Mouse (Mus musculus) neural tube, embryonic 15.5 days (tissue): ENCODE data around the gene Dgkb. TPM values are rescaled to one million over a fixed set of nuclear protein-coding genes. Genes with fewer than 3 reads are reported as not detected.

ENCODE experiments used
- ATAC-seq: fragments of 200-750 bp; cut with Nextera tagmentation; 2 replicates; pipeline ENCODE4 v1.8.0; 2017; ENCODE audit warnings: mild to moderate bottlenecking, moderate TSS enrichment, moderate library complexity; ENCODE audit not compliant: low FRiP score
- H3K27ac ChIP-seq: fragments of 300-500 bp; sonication (generic); replicated peaks from 2 replicates; pipeline ENCODE4 v1.5.1; 2015; ENCODE audit warnings: mild to moderate bottlenecking, inconsistent platforms
- H3K27me3 ChIP-seq: fragments of 300-500 bp; sonication (generic); replicated peaks from 2 replicates; pipeline ENCODE4 v1.6.1; 2015; ENCODE audit warnings: inconsistent platforms
- H3K36me3 ChIP-seq: fragments of 300-500 bp; sonication (generic); 2 replicates; pipeline ENCODE4 v1.6.1; 2015; ENCODE audit warnings: inconsistent platforms
- H3K4me1 ChIP-seq: fragments of 300-500 bp; sonication (generic); 2 replicates; pipeline ENCODE4 v1.6.1; 2015; ENCODE audit warnings: inconsistent platforms
- H3K4me2 ChIP-seq: fragments of 300-500 bp; sonication (generic); 2 replicates; pipeline ENCODE4 v1.6.1; 2015; ENCODE audit warnings: inconsistent platforms, mild to moderate bottlenecking, moderate library complexity
- H3K4me3 ChIP-seq: fragments of 300-500 bp; sonication (generic); replicated peaks from 2 replicates; pipeline ENCODE4 v1.5.1; 2015; ENCODE audit warnings: mild to moderate bottlenecking, inconsistent platforms
- H3K9ac ChIP-seq: fragments of 300-500 bp; sonication (generic); replicated peaks from 2 replicates; pipeline ENCODE4 v1.6.1; 2015; ENCODE audit warnings: mild to moderate bottlenecking, inconsistent platforms
- H3K9me3 ChIP-seq: fragments of 300-500 bp; sonication (generic); replicated peaks from 2 replicates; pipeline ENCODE4 v1.6.1; 2016; ENCODE audit warnings: inconsistent platforms
- WGBS: fragments of 180-500 bp; shearing (Covaris S2); methylation state at CpG from one replicate; pipeline ENCODE4 v1.1.7; 2015; ENCODE audit warnings: mixed read lengths; 5-methylcytosine and 5-hydroxymethylcytosine counted together
- polyA plus RNA-seq: library from polyadenylated mRNA; unstranded; fragments of >200 nt; fragmentation: Nextera tagmentation; extraction: Ambion mirVana; gene quantifications from 2 replicates; pipeline ENCODE4 v1.2.1, GENCODE M21; 2015

The Dgkb gene
- polyA plus RNA-seq, 1 experiment from 2014 or later = 9.8 TPM

GRCm38 (mm10) chr12:37888591-37888990 is 71.1 kb downstream of the Dgkb start:
- Histone ChIP-seq H3K9ac (no peak overlapping the region), H3K36me3 (no peaks in the 10 kb centered on the region), H3K27me3 (no peaks in the 10 kb centered on the region), H3K27ac (no peak overlapping the region), H3K9me3 (no peaks in the 10 kb centered on the region), H3K4me3 (no peak overlapping the region), H3K4me2 (no peak overlapping the region), H3K4me1 (no peaks in the 10 kb centered on the region)
- no peak for ATAC-seq

DNA sequence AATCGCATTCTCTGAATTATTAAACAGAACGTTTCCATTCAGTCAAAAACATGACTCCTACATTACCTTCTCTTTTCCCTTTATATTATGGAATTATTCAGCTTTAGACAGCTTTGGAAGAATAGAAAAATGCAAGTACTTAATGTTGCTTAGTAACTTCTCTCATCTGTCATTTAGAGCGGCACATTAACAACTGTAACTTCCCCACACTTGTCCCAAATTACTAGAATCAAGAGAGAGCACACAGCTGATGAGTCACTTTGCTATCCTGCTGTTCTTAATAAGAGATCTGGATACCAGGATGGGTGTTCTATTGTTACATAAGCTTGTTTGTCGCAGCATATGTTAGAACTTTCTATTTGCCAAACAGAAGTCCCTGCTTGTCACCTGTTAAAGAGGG is 71.9 kb downstream of the Dgkb start:
- no peak overlapping the region for H3K4me3 ChIP-seq
- no peaks in the 10 kb centered on the region for H3K36me3 ChIP-seq
- H3K9me3 ChIP-seq = no peaks in the 10 kb centered on the region
- no peak for ATAC-seq
- no peak overlapping the region for H3K4me2 ChIP-seq
- no peak overlapping the region for H3K27ac ChIP-seq
- H3K4me1 ChIP-seq = no peaks in the 10 kb centered on the region
- no peaks in the 10 kb centered on the region for H3K27me3 ChIP-seq
- 69% methylated on average over 4 of the region's 4 CpGs for WGBS
- no peak overlapping the region for H3K9ac ChIP-seq

DNA sequence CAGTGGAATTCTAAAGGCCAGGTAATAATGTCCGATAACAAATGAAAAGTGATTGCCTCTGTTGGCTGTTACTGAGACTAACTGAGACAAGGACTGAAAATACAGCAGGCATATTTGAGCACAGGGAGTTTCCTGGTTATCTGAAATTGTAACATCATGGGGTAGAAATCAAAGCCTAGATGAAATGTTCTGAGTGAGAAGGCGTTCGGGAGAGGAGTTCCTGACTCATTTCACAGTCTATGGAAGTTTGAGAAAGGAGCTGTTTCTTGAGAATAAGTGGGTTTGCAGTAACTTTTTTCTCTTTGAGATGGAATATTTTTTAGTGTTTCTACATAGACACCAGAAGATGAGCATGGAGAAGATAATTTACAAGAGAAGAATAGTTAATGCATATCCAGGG is 73.8 kb downstream of the Dgkb start:
- Histone ChIP-seq H3K27ac (no peak overlapping the region), H3K9me3 (no peaks in the 10 kb centered on the region), H3K27me3 (no peaks in the 10 kb centered on the region), H3K4me1 (no peaks in the 10 kb centered on the region), H3K36me3 (no peaks in the 10 kb centered on the region), H3K4me2 (no peak overlapping the region), H3K4me3 (no peak overlapping the region), H3K9ac (no peak overlapping the region)
- ATAC-seq = no peak
- 91% methylated on average over 3 of the region's 3 CpGs for WGBS

DNA sequence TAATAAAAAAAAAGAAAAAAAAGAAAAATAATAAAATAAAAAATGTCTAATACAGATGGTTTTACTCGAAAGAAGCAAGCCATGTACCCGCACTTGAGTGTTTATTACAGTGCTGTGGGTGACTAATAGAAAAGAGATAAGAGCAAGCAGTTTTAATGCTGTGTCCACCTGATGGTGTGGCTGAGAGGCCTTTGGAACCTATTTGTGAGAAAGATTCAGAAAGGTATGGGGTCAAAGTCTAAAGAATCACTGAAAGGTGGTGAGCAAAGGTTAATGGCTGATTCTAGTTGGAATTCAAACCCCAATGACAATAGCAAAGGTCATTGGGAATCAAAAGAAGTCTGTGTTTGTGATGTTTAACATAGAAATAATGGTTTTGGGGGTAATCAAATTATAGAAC is 124.6 kb downstream of the Dgkb start:
- Histone ChIP-seq H3K9ac (no peak overlapping the region), H3K9me3 (no peaks in the 10 kb centered on the region), H3K4me2 (no peak overlapping the region), H3K36me3 (no peaks in the 10 kb centered on the region), H3K27me3 (no peaks in the 10 kb centered on the region), H3K27ac (no peak overlapping the region), H3K4me3 (no peak overlapping the region), H3K4me1 (no peaks in the 10 kb centered on the region)
- no peak for ATAC-seq
- 96% methylated on average over 2 of the region's 2 CpGs for WGBS

GRCm38 (mm10) chr12:37956193-37956592 is 138.7 kb downstream of the Dgkb start:
- 84% methylated on average over 4 of the region's 4 CpGs for WGBS
- H3K9me3 ChIP-seq = no peaks in the 10 kb centered on the region

DNA sequence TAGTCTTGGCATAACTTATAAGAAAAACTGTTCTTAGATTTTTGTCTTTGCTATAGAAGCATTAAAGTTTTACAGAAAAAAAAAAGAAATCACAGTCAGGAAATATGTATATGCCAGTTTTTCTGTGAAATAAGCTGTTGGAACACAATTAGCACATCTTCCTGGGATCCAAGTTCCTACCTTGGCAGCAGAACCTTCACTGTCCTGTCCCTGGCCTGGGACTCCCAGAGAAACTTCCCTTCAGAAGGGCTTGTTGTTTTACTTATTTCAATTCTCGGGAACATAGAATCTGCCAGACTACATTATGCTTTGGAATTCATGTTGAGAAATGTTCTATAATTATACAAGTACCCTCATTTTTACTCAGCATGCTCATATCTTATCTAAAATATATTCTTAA is 154.0 kb downstream of the Dgkb start:
- ATAC-seq = no peak
- H3K4me1 ChIP-seq = no peaks in the 10 kb centered on the region
- WGBS = 69% methylated on average over 1 of the region's 1 CpGs

More at GRCm38 (mm10) chr12:37956193-37956592, 138.7 kb downstream of the Dgkb start:
- Histone ChIP-seq H3K4me3 (no peak overlapping the region), H3K4me1 (no peaks in the 10 kb centered on the region), H3K27me3 (no peaks in the 10 kb centered on the region), H3K36me3 (no peaks in the 10 kb centered on the region), H3K27ac (no peak overlapping the region), H3K4me2 (no peak overlapping the region), H3K9ac (no peak overlapping the region)
- no peak for ATAC-seq

DNA sequence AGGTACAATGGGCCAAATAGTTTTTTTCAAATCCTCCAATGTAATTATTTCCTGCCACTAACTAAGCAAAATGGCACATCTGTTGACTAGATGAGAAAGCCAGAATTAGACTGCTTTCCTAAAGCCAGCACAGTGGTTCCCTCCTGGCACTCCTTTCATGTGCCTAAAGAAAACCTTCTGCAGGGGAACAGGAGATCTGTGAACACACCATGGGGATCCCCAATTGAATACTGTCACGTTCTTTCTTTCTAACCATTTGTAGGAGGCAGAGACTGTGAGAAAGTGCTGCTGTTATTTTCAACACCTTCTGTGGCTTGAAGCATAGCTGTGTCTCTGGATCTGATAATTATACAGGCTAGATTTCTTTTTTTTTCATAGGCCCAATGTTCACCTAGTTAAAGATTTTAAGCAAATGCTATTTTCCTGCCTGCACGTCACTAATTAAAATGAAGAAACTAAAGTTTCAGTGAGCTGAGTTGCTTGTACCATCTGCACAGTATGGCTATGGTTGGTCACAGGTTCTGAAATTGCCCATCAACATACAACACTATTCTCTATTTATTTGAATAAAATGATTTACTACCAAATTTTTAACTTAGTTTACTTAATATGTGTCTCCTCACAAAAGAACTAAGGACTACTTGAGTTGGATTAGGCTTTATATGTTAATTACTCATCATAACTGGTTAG is 161.1 kb downstream of the Dgkb start:
- H3K9me3 ChIP-seq = no peaks in the 10 kb centered on the region
- no peak for ATAC-seq
- H3K4me3 ChIP-seq = no peak overlapping the region
- no peaks in the 10 kb centered on the region for H3K4me1 ChIP-seq
- 51% methylated on average over 2 of the region's 2 CpGs for WGBS
- H3K27me3 ChIP-seq = no peaks in the 10 kb centered on the region
- H3K9ac ChIP-seq = no peak overlapping the region
- H3K4me2 ChIP-seq = no peak overlapping the region
- no peaks in the 10 kb centered on the region for H3K36me3 ChIP-seq
- H3K27ac ChIP-seq = no peak overlapping the region

More for the DNA sequence above, 154.0 kb downstream of the Dgkb start:
- Histone ChIP-seq H3K9me3 (no peaks in the 10 kb centered on the region), H3K27ac (no peak overlapping the region), H3K27me3 (no peaks in the 10 kb centered on the region), H3K4me2 (no peak overlapping the region), H3K36me3 (no peaks in the 10 kb centered on the region), H3K9ac (no peak overlapping the region), H3K4me3 (no peak overlapping the region)

GRCm38 (mm10) chr12:37985352-37985751 is 167.8 kb downstream of the Dgkb start:
- H3K36me3 ChIP-seq = no peaks in the 10 kb centered on the region
- H3K27me3 ChIP-seq = no peaks in the 10 kb centered on the region
- 65% methylated on average over 1 of the region's 1 CpGs for WGBS
- no peak overlapping the region for H3K27ac ChIP-seq
- H3K9ac ChIP-seq = no peak overlapping the region
- no peak overlapping the region for H3K4me3 ChIP-seq
- ATAC-seq = no peak
- no peaks in the 10 kb centered on the region for H3K9me3 ChIP-seq
- no peak overlapping the region for H3K4me2 ChIP-seq
- H3K4me1 ChIP-seq = no peaks in the 10 kb centered on the region; the same call in 1 of the 2 replicates

GRCm38 (mm10) chr12:37988066-37988591 is 170.6 kb downstream of the Dgkb start:
- H3K27ac ChIP-seq = no peak overlapping the region
- no peaks in the 10 kb centered on the region for H3K36me3 ChIP-seq
- no peaks in the 10 kb centered on the region; the same call in 1 of the 2 replicates for H3K4me1 ChIP-seq
- no peak for ATAC-seq
- no peak overlapping the region for H3K9ac ChIP-seq
- 42% methylated on average over 1 of the region's 1 CpGs for WGBS
- no peaks in the 10 kb centered on the region for H3K9me3 ChIP-seq
- no peaks in the 10 kb centered on the region for H3K27me3 ChIP-seq
- H3K4me2 ChIP-seq = no peak overlapping the region
- H3K4me3 ChIP-seq = no peak overlapping the region

DNA sequence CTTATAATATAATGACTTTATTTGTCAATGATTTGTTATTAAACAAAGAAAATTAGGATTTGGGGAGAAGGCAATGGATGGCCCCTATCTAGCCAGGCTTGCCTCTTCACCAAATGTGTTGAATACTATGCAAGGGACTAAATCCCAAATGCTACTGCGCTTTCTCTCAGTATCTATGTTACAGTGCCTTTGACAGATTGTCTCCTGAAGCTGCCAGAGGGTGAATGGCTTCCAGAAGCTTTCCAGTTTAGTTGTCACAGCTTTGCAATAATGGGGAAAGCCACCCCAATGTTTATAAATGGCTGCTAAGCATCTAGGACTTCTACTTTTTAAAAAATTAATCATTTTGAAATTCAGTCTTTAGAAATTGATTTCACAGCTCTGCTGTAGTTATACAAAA is 175.7 kb downstream of the Dgkb start:
- 82% methylated on average over 1 of the region's 1 CpGs for WGBS
- Histone ChIP-seq H3K36me3 (no peaks in the 10 kb centered on the region), H3K27me3 (no peaks in the 10 kb centered on the region), H3K9ac (no peak overlapping the region), H3K4me2 (no peak overlapping the region), H3K27ac (no peak overlapping the region), H3K9me3 (no peaks in the 10 kb centered on the region), H3K4me1 (no peaks in the 10 kb centered on the region), H3K4me3 (no peak overlapping the region)
- ATAC-seq = no peak

DNA sequence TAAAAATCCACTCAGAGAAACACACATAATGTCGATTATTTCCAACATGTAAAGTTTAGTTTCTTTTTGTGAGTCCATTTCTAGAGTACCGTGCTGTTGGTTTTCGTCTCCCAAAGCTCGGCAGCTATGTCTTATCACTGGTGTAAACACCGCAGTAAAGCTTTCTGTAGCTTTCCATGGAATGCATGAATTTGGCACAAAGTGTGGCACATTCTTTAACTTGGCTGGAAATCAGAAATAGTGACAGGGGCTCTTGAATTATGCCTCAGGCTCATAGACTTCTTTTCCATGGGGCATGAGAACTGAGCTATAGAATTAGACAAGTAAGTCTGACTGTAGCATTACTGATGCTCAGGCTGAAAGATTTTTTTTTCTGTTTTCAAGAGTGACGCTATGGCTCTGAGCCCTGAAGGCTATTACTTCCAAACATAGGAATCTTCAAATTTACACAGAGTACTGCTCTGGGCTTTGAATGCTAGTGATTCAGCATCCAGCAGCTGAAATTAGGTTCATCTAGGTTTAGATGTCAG is 179.0 kb downstream of the Dgkb start:
- H3K4me1 ChIP-seq = no peaks in the 10 kb centered on the region

DNA sequence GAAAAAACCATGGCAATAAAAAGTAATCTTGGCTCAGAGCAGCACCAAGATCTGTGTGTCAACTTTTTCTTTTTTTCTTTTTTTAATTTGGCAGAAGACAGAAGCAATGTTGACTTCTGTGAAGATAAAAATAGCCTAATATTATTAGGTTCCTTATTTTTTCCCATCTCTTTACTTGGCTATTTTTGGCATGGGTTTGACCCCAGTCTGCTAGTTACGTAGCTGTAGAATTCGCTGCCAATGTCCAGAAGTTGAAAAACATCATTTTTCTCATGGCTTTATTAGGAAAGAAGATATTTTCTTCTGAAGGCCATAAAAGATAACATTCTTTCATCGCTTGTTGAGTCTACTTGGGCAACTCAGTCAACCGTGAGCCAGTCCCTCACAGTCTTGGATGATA is 200.1 kb downstream of the Dgkb start:
- Histone ChIP-seq H3K27me3 (no peaks in the 10 kb centered on the region), H3K36me3 (no peaks in the 10 kb centered on the region), H3K4me3 (no peak overlapping the region), H3K9ac (no peak overlapping the region), H3K4me1 (no peaks in the 10 kb centered on the region), H3K9me3 (no peaks in the 10 kb centered on the region), H3K4me2 (no peak overlapping the region), H3K27ac (no peak overlapping the region)
- no peak for ATAC-seq
- WGBS = 91% methylated on average over 4 of the region's 4 CpGs

More for the DNA sequence above, 179.0 kb downstream of the Dgkb start:
- H3K9ac ChIP-seq = no peak overlapping the region
- ATAC-seq = no peak
- H3K27ac ChIP-seq = no peak overlapping the region
- no peaks in the 10 kb centered on the region for H3K9me3 ChIP-seq
- WGBS = 81% methylated on average over 6 of the region's 6 CpGs
- H3K27me3 ChIP-seq = no peaks in the 10 kb centered on the region
- no peaks in the 10 kb centered on the region for H3K36me3 ChIP-seq
- no peak overlapping the region for H3K4me3 ChIP-seq
- H3K4me2 ChIP-seq = no peak overlapping the region
